Mouse (Mus musculus) liver, embryonic 14.5 days (tissue): Measurements from ENCODE around the gene Dohh. TPM values are rescaled to one million over a fixed set of nuclear protein-coding genes. Genes with fewer than 3 reads are reported as not detected.

Experiments used
- ATAC-seq: fragments of 200-750 bp; cut with Nextera tagmentation; 2 replicates; pipeline ENCODE4 v1.8.0; 2017; ENCODE audit warnings: moderate number of reproducible peaks, mild to moderate bottlenecking, moderate library complexity; ENCODE audit not compliant: insufficient read depth
- DNase-seq, 3 experiments: peaks; one replicate each; pipeline ENCODE4 v3.0.0-alpha.2; 2012 to 2013; ENCODE audit warnings: low read depth in 3 of 3, low spot score in 3 of 3
- H3K27ac ChIP-seq: fragments of 300-500 bp; sonication (generic); 2 replicates; pipeline ENCODE4 v1.5.1; 2014; ENCODE audit warnings: moderate library complexity, mild to moderate bottlenecking, control low read depth, inconsistent platforms
- H3K27me3 ChIP-seq: fragments of 300-500 bp; sonication (generic); 2 replicates; pipeline ENCODE4 v1.6.1; 2014; ENCODE audit warnings: mild to moderate bottlenecking, low read length, moderate library complexity; ENCODE audit not compliant: control insufficient read depth, insufficient read depth
- H3K36me3 ChIP-seq: fragments of 300-500 bp; sonication (generic); replicated peaks from 2 replicates; pipeline ENCODE4 v1.6.1; 2014; ENCODE audit warnings: low read depth; ENCODE audit not compliant: control insufficient read depth, insufficient read depth
- H3K4me1 ChIP-seq, 2 experiments: fragments of 200-500 bp in 1 of 2; fragments of 300-500 bp in 1 of 2; sonication (generic) in 1 of 2; replicated peaks; 2 replicates each; pipeline ENCODE4 v1.6.1; 2012 to 2014; ENCODE audit warnings: antibody characterized with exemption in 1 of 2, inconsistent platforms in 1 of 2, low read length in 1 of 2; ENCODE audit not compliant: control insufficient read depth in 2 of 2, insufficient read depth in 2 of 2
- H3K4me2 ChIP-seq: fragments of 300-500 bp; sonication (generic); 2 replicates; pipeline ENCODE4 v1.6.1; 2014; ENCODE audit warnings: low read depth, mild to moderate bottlenecking, control low read depth, moderate library complexity
- H3K4me3 ChIP-seq, 2 experiments: fragments of 200-500 bp in 1 of 2; fragments of 300-500 bp in 1 of 2; sonication (generic) in 1 of 2; 2 replicates each; pipeline ENCODE4 v1.5.1; 2012 to 2014; ENCODE audit warnings: low read depth in 2 of 2, low read length in 2 of 2, mild to moderate bottlenecking in 2 of 2, control low read depth in 1 of 2, inconsistent platforms in 1 of 2, moderate library complexity in 1 of 2; ENCODE audit not compliant: insufficient read depth in 1 of 2
- H3K9ac ChIP-seq: fragments of 300-500 bp; sonication (generic); replicated peaks from 2 replicates; pipeline ENCODE4 v1.6.1; 2014; ENCODE audit warnings: mild to moderate bottlenecking, control low read depth, moderate library complexity
- H3K9me3 ChIP-seq: fragments of 300-500 bp; sonication (generic); 2 replicates; pipeline ENCODE4 v1.6.1; 2016; ENCODE audit warnings: low read length, mixed read lengths; ENCODE audit not compliant: control insufficient read depth
- CTCF ChIP-seq: IDR thresholded peaks from 2 replicates; pipeline ENCODE4 v1.5.1; 2016; ENCODE audit warnings: antibody characterized with exemption, low read depth, control low read depth
- EP300 ChIP-seq: IDR thresholded peaks from 2 replicates; pipeline ENCODE4 v1.6.1; 2016; ENCODE audit warnings: antibody characterized with exemption, low read depth
- WGBS: fragments of 180-500 bp; shearing (Covaris S2); extraction: QIAGEN DNeasy Blood & Tissue Kit; methylation state at CpG from one replicate; pipeline ENCODE4 v1.1.7; 2014; ENCODE audit not compliant: insufficient replicate concordance; 5-methylcytosine and 5-hydroxymethylcytosine counted together
- polyA plus RNA-seq, 2 experiments: library from polyadenylated mRNA; depleted of rRNA in 1 of 2; stranded (reverse) in 1 of 2; unstranded in 1 of 2; fragments of >200 nt; fragmentation: Nextera tagmentation in 1 of 2; extraction: Ambion mirVana in 1 of 2; gene quantifications; 2 replicates each; pipeline versions ENCODE4 v1.2.1 to v1.2.3; 2012 to 2014

Dohh gene
- polyA plus RNA-seq, 2 experiments = 29.8 to 35.0 TPM

DNA sequence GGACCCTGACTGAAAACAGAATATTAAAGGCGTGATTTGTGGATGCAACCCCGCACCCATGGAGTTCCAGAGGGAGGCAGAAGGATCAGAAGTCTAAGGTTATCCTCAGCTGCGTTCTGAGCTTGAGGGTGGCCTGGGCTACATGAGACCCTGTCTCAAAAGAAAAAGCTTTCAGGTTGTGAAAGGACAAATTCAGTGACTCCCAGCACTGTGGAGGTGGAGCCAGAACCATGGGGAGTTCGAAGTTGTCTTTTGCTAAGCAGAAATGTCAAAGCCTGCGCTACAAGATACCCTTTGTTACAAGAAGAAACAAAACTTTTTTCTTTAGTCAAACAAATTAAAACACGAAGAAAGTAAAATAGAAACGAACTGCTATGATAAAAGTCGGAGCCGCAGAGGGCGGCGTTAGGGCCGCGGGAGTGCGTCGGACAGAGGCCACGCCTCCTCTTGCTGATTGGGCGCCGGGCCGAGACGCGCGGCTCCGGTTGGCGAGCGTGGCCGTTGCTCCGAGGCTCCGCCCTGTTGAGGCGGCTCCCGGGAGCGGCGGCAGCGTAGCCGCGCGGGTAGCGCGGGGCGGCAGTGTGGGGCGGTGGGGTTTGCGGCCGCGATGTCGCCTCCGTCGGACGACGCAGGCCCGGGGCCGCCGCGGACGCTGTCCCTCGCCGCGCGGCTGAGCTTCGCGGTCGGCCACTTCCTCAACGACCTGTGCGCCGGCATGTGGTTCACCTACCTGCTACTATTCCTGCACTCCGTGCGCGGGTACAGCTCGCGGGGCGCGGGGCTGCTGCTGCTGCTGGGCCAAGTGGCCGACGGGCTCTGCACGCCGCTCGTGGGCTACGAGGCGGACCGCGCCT, 27.0 kb upstream of the Dohh start, which contains the start of gene Mfsd12:
Gene Mfsd12, plus strand, starts transcription at position 501 of the 854 bp plus-strand sequence.
- H3K27ac ChIP-seq = peak within 1 kb of the TSS; percentile 86
- H3K9me3 ChIP-seq = no peaks in the 10 kb centered on the region
- peak within 1 kb of the TSS; percentile 64 to 88 for H3K4me3 ChIP-seq
- H3K4me2 ChIP-seq = peak within 1 kb of the TSS; percentile 82
- no peak for TF ChIP-seq CTCF
- TF ChIP-seq EP300 = no peak
- peaks cover 43 to 51% of the 10 kb centered on the region in 2 experiments for H3K4me1 ChIP-seq
- peaks cover 13% of the 10 kb centered on the region for H3K36me3 ChIP-seq
- DNase-seq (peak; percentile 82 to 85 (median 83)), ATAC-seq (peak; percentile 84)
- WGBS = 2% methylated on average over 70 of the region's 79 CpGs
- H3K27me3 ChIP-seq = no peaks in the 10 kb centered on the region
- H3K9ac ChIP-seq = peak within 1 kb of the TSS; percentile 89

DNA sequence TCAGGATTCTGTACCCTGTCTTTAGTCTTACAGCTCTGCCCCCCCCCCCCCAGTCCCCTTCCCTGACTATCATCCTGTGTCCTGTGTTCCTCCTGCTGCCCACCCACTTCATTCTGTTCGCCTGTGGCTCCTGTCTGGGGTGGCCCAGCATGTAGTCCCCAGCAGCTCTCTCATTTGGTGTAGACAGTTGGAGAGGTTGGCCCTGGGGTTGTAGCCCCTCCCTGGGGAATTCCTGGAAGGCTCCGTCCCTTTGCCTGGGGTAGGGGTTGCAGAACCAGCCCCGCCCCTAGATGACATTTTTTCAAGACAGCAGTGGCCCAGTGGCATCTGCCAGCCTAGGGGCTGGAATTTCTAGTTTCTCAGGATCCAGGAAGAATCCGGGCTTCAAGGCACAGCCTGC, 26.0 kb upstream of the Dohh start:
- Histone ChIP-seq H3K27ac (peak overlapping the region; percentile 86), H3K4me3 (peak overlapping the region; percentile 64 to 88), H3K9me3 (no peaks in the 10 kb centered on the region), H3K4me2 (peak overlapping the region; percentile 82), H3K27me3 (no peaks in the 10 kb centered on the region), H3K4me1 (peaks cover 47 to 52% of the 10 kb centered on the region in 2 experiments), H3K36me3 (peaks cover 17% of the 10 kb centered on the region), H3K9ac (peak overlapping the region; percentile 89)
- WGBS = 17% methylated on average over 4 of the region's 4 CpGs
- TF ChIP-seq EP300 (no peak), CTCF (no peak)
- no peak for ATAC-seq
- no peak for DNase-seq

DNA sequence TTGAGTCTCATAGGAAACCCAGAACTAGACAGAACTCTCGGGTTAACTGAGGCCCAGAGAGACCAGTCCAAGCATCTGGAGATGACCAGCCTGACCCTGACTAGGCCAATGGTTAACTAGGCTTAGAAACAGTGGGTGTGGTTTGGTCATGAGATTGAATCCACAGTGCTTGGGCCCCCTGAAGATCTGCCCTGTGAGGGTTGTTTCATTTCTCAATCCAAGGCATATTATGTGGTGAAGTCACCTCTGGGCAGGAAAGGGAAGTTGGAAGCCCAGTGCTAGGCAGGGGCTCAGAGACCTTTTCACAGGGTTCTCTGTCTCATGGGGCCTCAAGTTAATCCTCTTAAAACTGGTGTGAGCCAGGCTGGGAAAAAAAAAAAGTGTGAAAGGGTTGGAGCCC, 25.4 kb upstream of the Dohh start:
- 32% methylated on average over 1 of the region's 1 CpGs for WGBS
- H3K4me3 ChIP-seq = peak overlapping the region; percentile 64 to 88
- ATAC-seq = no peak
- no peaks in the 10 kb centered on the region for H3K9me3 ChIP-seq
- H3K4me1 ChIP-seq = peaks cover 53 to 58% of the 10 kb centered on the region in 2 experiments
- H3K4me2 ChIP-seq = peak overlapping the region; percentile 82
- H3K27ac ChIP-seq = peak overlapping the region; percentile 86
- H3K27me3 ChIP-seq = no peaks in the 10 kb centered on the region
- peaks cover 24% of the 10 kb centered on the region for H3K36me3 ChIP-seq
- no peak for DNase-seq
- TF ChIP-seq CTCF (no peak), EP300 (no peak)
- H3K9ac ChIP-seq = peak overlapping the region; percentile 89

DNA sequence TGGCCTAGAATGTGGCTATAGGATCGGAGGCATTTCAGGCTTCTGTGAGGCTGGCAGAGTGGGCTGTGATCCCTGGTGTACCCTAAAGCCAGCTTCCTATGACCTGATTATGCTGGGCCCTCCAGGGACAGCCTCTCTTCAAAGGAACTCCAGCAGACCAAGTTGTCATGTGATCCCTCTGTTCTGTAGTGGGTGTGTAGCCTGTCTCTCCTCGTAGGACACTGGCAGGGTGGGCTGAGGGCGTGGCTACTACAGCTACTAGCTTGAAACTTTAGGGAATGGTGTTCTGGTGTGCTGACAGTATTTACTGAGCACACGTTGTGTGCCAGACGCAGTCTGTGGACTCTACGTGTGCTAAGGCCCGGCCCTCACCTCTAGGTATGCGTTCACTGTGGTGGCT, 23.5 kb upstream of the Dohh start:
- ATAC-seq (no peak), DNase-seq (no peak)
- H3K4me1 ChIP-seq = peaks cover 66 to 68% of the 10 kb centered on the region in 2 experiments
- H3K4me3 ChIP-seq = no peak overlapping the region
- H3K27ac ChIP-seq = peak overlapping the region; percentile 86
- no peaks in the 10 kb centered on the region for H3K27me3 ChIP-seq
- no peak for TF ChIP-seq CTCF
- TF ChIP-seq EP300 = no peak
- peak overlapping the region; percentile 43 for H3K9ac ChIP-seq
- 74% methylated on average over 8 of the region's 8 CpGs for WGBS
- peaks cover 27% of the 10 kb centered on the region for H3K36me3 ChIP-seq
- H3K9me3 ChIP-seq = no peaks in the 10 kb centered on the region
- H3K4me2 ChIP-seq = peak overlapping the region; percentile 82

DNA sequence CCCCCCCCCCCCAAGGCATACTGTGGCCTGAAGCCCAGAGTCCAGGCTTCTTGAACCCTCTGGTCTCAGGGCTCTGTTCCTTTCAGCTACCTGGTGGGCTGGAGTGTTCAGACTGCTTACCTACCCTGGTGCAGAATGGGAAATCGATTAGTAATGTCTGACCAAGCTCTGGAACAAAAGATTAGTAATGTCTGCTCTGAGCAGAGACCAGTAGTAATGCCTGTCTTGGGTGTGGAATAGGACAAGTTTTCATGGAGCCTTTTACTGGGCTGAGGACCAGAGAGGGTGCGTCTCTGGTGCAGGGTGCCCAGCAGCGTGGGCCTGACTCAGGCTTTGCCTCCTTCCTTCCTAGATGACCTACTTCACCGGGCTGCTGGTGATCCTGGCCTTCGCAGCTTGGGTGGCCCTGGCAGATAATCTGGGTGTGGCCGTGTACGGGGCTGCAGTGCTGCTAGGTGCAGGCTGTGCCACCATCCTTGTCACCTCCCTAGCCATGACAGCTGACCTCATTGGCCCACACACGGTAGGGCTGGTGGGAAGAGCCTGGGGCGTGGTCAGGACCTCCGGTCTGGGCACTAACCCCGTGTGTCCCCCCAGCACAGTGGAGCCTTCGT, 21.8 kb upstream of the Dohh start:
- peak; percentile 83 for ATAC-seq
- 21% methylated on average over 12 of the region's 12 CpGs for WGBS
- Histone ChIP-seq H3K4me2 (peak overlapping the region; percentile 82), H3K4me1 (peaks cover 59% of the 10 kb centered on the region in 2 experiments), H3K27me3 (no peaks in the 10 kb centered on the region), H3K36me3 (peaks cover 38% of the 10 kb centered on the region), H3K4me3 (peak overlapping the region; percentile 6 to 20; a peak in 3 of 4 replicates), H3K9me3 (no peaks in the 10 kb centered on the region), H3K27ac (peak overlapping the region; percentile 86), H3K9ac (peak overlapping the region; percentile 71)
- TF ChIP-seq CTCF (peak; percentile 4; the same call in 1 of the 2 replicates), EP300 (peak; percentile 78)
- peak; percentile 79 to 82 (median 81) for DNase-seq
